ENCODE assay signal across 8 mouse cellular contexts in genomic region chr8:91190816-91191340, GRCm38 (mm10). TPM values are rescaled to one million over a fixed set of nuclear protein-coding genes. Genes with fewer than 3 reads are reported as not detected.
DNase-seq lines count a peak whose midpoint lies in the region; ATAC-seq and TF ChIP-seq lines count a peak whose summit lies in the region.

No protein-coding gene starts in this region.

- TF ChIP-seq CTCF in cerebellum, adult 2 months (IDR thresholded peaks at IDR 0.05; ENCODE audit: borderline replicate concordance, insufficient read depth, low read depth, low read length), result peak; percentile 74
- TF ChIP-seq CTCF in kidney, adult 2 months (conservative IDR thresholded peaks at IDR 0.05; ENCODE audit: insufficient read depth, insufficient read length, low read depth, low read length), result peak; percentile 87

- H3K36me3 ChIP-seq in kidney, adult 2 months (ENCODE audit: control insufficient read depth, insufficient read depth, low read length), result no peaks in the 10 kb centered on the region
- no peaks in the 10 kb centered on the region for H3K36me3 ChIP-seq in limb, embryonic 15.5 days

- WGBS in cerebellum, adult 2 months, result 7% methylated on average over 17 of the region's 17 CpGs
- WGBS in kidney, adult 2 months, result 4% methylated on average over 17 of the region's 17 CpGs
- WGBS in limb, embryonic 15.5 days, result 2% methylated on average over 17 of the region's 17 CpGs

- ATAC-seq in limb, embryonic 15.5 days (ENCODE audit: insufficient number of reproducible peaks, low FRiP score, low TSS enrichment, low read depth), result peak; percentile 64; the same call in 1 of the 2 replicates

- TF ChIP-seq POLR2A in cerebellum, adult 2 months (IDR thresholded peaks at IDR 0.05; ENCODE audit: borderline replicate concordance, insufficient read depth, low read length), result no peak
- no peak for TF ChIP-seq POLR2A in kidney, adult 2 months (IDR thresholded peaks at IDR 0.05; ENCODE audit: low read depth, low read length)

- peaks cover 4% of the 10 kb centered on the region; the same call in 1 of the 2 replicates for H3K4me1 ChIP-seq in cerebellum, adult 2 months (ENCODE audit: control insufficient read depth, insufficient read depth, low read length)
- no peaks in the 10 kb centered on the region for H3K4me1 ChIP-seq in kidney, adult 2 months (ENCODE audit: control insufficient read depth, insufficient read depth, low read length)
- peaks cover 9% of the 10 kb centered on the region for H3K4me1 ChIP-seq in limb, embryonic 15.5 days

- H3K27ac ChIP-seq in cerebellum, adult 2 months (ENCODE audit: insufficient read depth, low read length), result no peak overlapping the region
- H3K27ac ChIP-seq in kidney, adult 2 months (ENCODE audit: insufficient read depth, low read depth, low read length), result no peak overlapping the region
- no peak overlapping the region for H3K27ac ChIP-seq in limb, embryonic 15.5 days

- H3K4me3 ChIP-seq in cerebellum, adult 2 months (replicated peaks; ENCODE audit: insufficient read depth, low read depth, low read length), result no peak overlapping the region
- H3K4me3 ChIP-seq in kidney, adult 2 months (ENCODE audit: insufficient read depth, low read depth, low read length), result no peak overlapping the region
- H3K4me3 ChIP-seq in limb, embryonic 15.5 days, result peak overlapping the region; percentile 0; the same call in 1 of the 2 replicates

- no peaks in the 10 kb centered on the region for H3K27me3 ChIP-seq in cerebellum, adult 2 months (ENCODE audit: control insufficient read depth, insufficient read depth, low read length)
- 0 out of 2 replicates have a peak, but pooled peaks cover 2% of the 10 kb centered on the region for H3K27me3 ChIP-seq in kidney, adult 2 months (replicated peaks; ENCODE audit: control insufficient read depth, insufficient read depth, low read length)
- peaks cover 26% of the 10 kb centered on the region for H3K27me3 ChIP-seq in limb, embryonic 15.5 days

- peak; percentile 14 to 20 for DNase-seq in cerebellum, adult 2 months
- DNase-seq in cerebellum, adult 11-12 months, result no peak
- DNase-seq in embryo, embryonic 10.5 days (ENCODE audit: low spot score), result peak; percentile 87
- peak; percentile 34 to 74 for DNase-seq in gastrocnemius, postnatal 4 days (ENCODE audit: low spot score in 2 of 2)
- DNase-seq in kidney, adult 2 months, result peak; percentile 37
- DNase-seq in naive thymus-derived CD4-positive, alpha-beta T cell, adult 2 months (ENCODE audit: low read depth), result peak; percentile 66
- peak; percentile 78 for DNase-seq in testis, postnatal 10 days (ENCODE audit: low spot score)

- peak overlapping the region; percentile 19 for H3K4me2 ChIP-seq in limb, embryonic 15.5 days

- H3K9ac ChIP-seq in limb, embryonic 15.5 days, result no peak overlapping the region

- no peaks in the 10 kb centered on the region for H3K9me3 ChIP-seq in limb, embryonic 15.5 days

RNA-seq across cellular contexts. Expression of gene Aktip, which starts 8.9 kb away (rescaled TPM):
- polyA plus RNA-seq in cerebellum, adult 2 months (2012; rRNA removed), result 133 and 151 TPM in 2 replicates
- total RNA-seq in gastrocnemius, postnatal 4 days (2021), result 10 to 100 TPM; 34.9 to 40.6 TPM
- polyA plus RNA-seq in kidney, adult 2 months (2012; rRNA removed), result 108 and 114 TPM in 2 replicates
- polyA plus RNA-seq in limb, embryonic 15.5 days (2015; fragmentation: Nextera tagmentation; extraction: Ambion mirVana), result 63.6 and 65.5 TPM in 2 replicates
